Mouse (Mus musculus): ENCODE measurements around the gene Cyp2r1.

DNA sequence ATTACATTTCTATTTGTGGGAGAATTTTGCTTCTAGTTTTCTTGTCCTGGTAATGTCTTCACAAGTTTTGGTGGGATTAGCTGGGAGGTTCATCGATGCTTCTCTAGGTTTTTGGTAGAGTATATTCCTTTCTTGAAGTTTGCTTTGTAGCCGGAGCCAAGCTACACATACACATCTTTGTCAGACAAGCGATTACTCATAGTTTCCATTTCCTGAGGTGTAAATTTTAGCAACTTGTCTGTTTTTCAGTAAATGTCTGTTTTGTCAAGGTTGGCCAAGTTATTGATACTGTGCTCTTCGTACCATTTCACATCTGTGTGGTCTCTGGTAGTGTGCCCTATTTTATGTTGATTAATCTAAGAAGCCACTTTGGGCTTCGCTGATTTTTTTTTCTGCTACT, 18.4 kb upstream of the Cyp2r1 start:
- no peak for TF ChIP-seq EP300 (IDR thresholded peaks at IDR 0.05; ENCODE audit: low read depth)
- TF ChIP-seq CTCF (IDR thresholded peaks at IDR 0.05; ENCODE audit: low read depth): no peak
